Mouse (Mus musculus) ES-E14 (cell line): ENCODE data around the gene Gm13199. TPM values are rescaled to one million over a fixed set of nuclear protein-coding genes. Genes with fewer than 3 reads are reported as not detected.

Source experiments
- DNase-seq: peaks from one replicate; pipeline ENCODE4 v3.0.0-alpha.2; 2013; ENCODE audit warnings: low read depth, low spot score
- H3K27ac ChIP-seq: 2 replicates; pipeline ENCODE4 v1.5.1; 2012; ENCODE audit warnings: low read depth, mild to moderate bottlenecking, low read length, moderate library complexity, mixed read lengths; ENCODE audit not compliant: poor library complexity, insufficient read depth, severe bottlenecking
- H3K36me3 ChIP-seq: 2 replicates; pipeline ENCODE4 v1.6.1; 2012; ENCODE audit warnings: mild to moderate bottlenecking, low read length, moderate library complexity, mixed read lengths; ENCODE audit not compliant: control insufficient read depth, poor library complexity, insufficient read depth, severe bottlenecking
- H3K4me1 ChIP-seq, 2 experiments: fragments of 150-350 bp in 1 of 2; sonication (generic) in 1 of 2; 2 replicates each; pipeline ENCODE4 v1.6.1; 2012; ENCODE audit warnings: low read length in 2 of 2, mild to moderate bottlenecking in 1 of 2, mixed read lengths in 1 of 2; ENCODE audit not compliant: control insufficient read depth in 2 of 2, insufficient read depth in 2 of 2, poor library complexity in 1 of 2
- H3K4me3 ChIP-seq, 2 experiments: fragments of 150-350 bp in 1 of 2; sonication (generic) in 1 of 2; 2 replicates each; pipeline ENCODE4 v1.5.1; 2012; ENCODE audit warnings: low read length in 2 of 2, low read depth in 1 of 2, mild to moderate bottlenecking in 1 of 2, mixed read lengths in 1 of 2; ENCODE audit not compliant: insufficient read depth in 1 of 2, poor library complexity in 1 of 2, severe bottlenecking in 1 of 2
- H3K9ac ChIP-seq: 2 replicates; pipeline ENCODE4 v1.6.1; 2012; ENCODE audit warnings: low read depth, mild to moderate bottlenecking, low read length, mixed read lengths; ENCODE audit not compliant: poor library complexity, insufficient read depth, severe bottlenecking
- H3K9me3 ChIP-seq: fragments of 150-350 bp; sonication (generic); 2 replicates; pipeline ENCODE4 v1.6.1; 2012; ENCODE audit warnings: low read depth, mild to moderate bottlenecking, low read length; ENCODE audit not compliant: control insufficient read depth, insufficient read depth
- MAFK ChIP-seq: IDR thresholded peaks from 2 replicates; pipeline ENCODE4 v1.6.1; 2014; ENCODE audit warnings: mild to moderate bottlenecking, low read depth, low read length, inconsistent platforms; ENCODE audit not compliant: insufficient read depth
- ZNF384 ChIP-seq: IDR thresholded peaks from 2 replicates; pipeline ENCODE4 v1.6.1; 2012; ENCODE audit warnings: low read depth, low read length, inconsistent platforms
- in situ Hi-C, 2 experiments: fragments of 600-800 bp; cut with MboI; formaldehyde crosslinking; loops; one replicate each; pipeline ENCODE4 v1.15.1; 2025; ENCODE audit warnings: low sequenced_read_pairs in 2 of 2, inconsistent platforms in 1 of 2; ENCODE audit not compliant: unreplicated experiment in 2 of 2
- total RNA-seq: library from RNA; depleted of rRNA; stranded (reverse); fragments of 300-350 nt; gene quantifications from 2 replicates; pipeline ENCODE4 v1.2.3, GENCODE M21; 2012; rRNA removed

Gene Gm13199
- total RNA-seq, 1 experiment: 1.7 TPM

DNA sequence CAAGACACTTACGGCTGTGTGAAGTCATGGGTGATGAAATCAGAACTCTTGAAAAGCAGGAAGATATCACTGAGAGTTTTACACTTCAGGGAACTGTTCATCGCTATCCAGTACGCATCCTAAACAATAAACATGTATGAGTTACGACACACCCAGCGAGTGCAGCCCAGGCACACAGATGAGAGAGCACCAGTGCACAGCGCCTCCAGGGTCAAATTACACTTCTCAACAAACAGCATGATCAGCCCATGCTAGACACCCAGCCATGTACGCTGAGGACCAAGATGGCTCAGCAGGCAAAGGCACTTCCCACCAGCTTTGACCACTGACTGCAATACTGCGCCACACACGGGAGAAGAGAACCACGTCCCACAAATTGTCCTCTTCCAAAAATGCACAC, 41.5 kb downstream of the Gm13199 start:
- no peak overlapping the region for H3K9ac ChIP-seq
- no peak overlapping the region for H3K27ac ChIP-seq
- in situ Hi-C loops: no loop called here
- H3K9me3 ChIP-seq: no peaks in the 10 kb centered on the region
- DNase-seq: no peak
- no peak overlapping the region for H3K4me3 ChIP-seq
- H3K36me3 ChIP-seq: peaks cover 18% of the 10 kb centered on the region
- no peak for TF ChIP-seq ZNF384
- TF ChIP-seq MAFK: no peak
- peaks cover 0 to 6% of the 10 kb centered on the region in 2 experiments; a peak in 1 of 4 replicates for H3K4me1 ChIP-seq

Other genes with a start within 250 kb of the Gm13199 start
- 12.5 and 22.0 TPM in 2 replicates for gene Camk1d, start 148.4 kb downstream of the Gm13199 start, total RNA-seq
- gene Nudt5, start 17.9 kb downstream of the Gm13199 start, total RNA-seq: 54.4 and 67.8 TPM in 2 replicates
- gene Cdc123, start 17.8 kb downstream of the Gm13199 start, total RNA-seq: 121 and 147 TPM in 2 replicates
- gene Sec61a2, start 32.5 kb upstream of the Gm13199 start, total RNA-seq: 56.1 and 71.1 TPM in 2 replicates
- 12.0 and 28.1 TPM in 2 replicates for gene Dhtkd1, start 79.9 kb upstream of the Gm13199 start, total RNA-seq
- 14.6 and 18.6 TPM in 2 replicates for gene Upf2, start 88.5 kb upstream of the Gm13199 start, total RNA-seq